Mouse (Mus musculus) midbrain, embryonic 14.5 days (tissue): ENCODE measurements around the gene Srgap1. TPM values are rescaled to one million over a fixed set of nuclear protein-coding genes. Genes with fewer than 3 reads are reported as not detected.
A peak's percentile ranks its signal among the peaks of the same experiment; 100 is the strongest.

ENCODE experiments used
- ATAC-seq: fragments of 200-750 bp; cut with Nextera tagmentation; 2 replicates; pipeline ENCODE4 v1.8.0; 2017; ENCODE audit warnings: moderate number of reproducible peaks, moderate library complexity; ENCODE audit not compliant: low FRiP score, low TSS enrichment
- DNase-seq: peaks from one replicate; pipeline ENCODE4 v3.0.0-alpha.2; 2015
- H3K27ac ChIP-seq: fragments of 300-500 bp; sonication (generic); replicated peaks from 2 replicates; pipeline ENCODE4 v1.5.1; 2014; ENCODE audit warnings: mild to moderate bottlenecking, low read depth, low read length, moderate library complexity
- H3K27me3 ChIP-seq: fragments of 300-500 bp; sonication (generic); 2 replicates; pipeline ENCODE4 v1.6.1; 2014; ENCODE audit warnings: low read length, control low read depth, mixed read lengths; ENCODE audit not compliant: control insufficient read depth, insufficient read depth
- H3K36me3 ChIP-seq: fragments of 300-500 bp; sonication (generic); 2 replicates; pipeline ENCODE4 v1.6.1; 2014; ENCODE audit warnings: low read length, control low read depth; ENCODE audit not compliant: control insufficient read depth, insufficient read depth
- H3K4me1 ChIP-seq: fragments of 300-500 bp; sonication (generic); 2 replicates; pipeline ENCODE4 v1.6.1; 2014; ENCODE audit warnings: mild to moderate bottlenecking, antibody characterized with exemption, low read length, control low read depth; ENCODE audit not compliant: control insufficient read depth, insufficient read depth
- H3K4me2 ChIP-seq: fragments of 300-500 bp; sonication (generic); 2 replicates; pipeline ENCODE4 v1.6.1; 2014; ENCODE audit warnings: mild to moderate bottlenecking, low read length, moderate library complexity
- H3K4me3 ChIP-seq: fragments of 300-500 bp; sonication (generic); replicated peaks from 2 replicates; pipeline ENCODE4 v1.5.1; 2014; ENCODE audit warnings: low read depth, low read length
- H3K9ac ChIP-seq: fragments of 300-500 bp; sonication (generic); replicated peaks from 2 replicates; pipeline ENCODE4 v1.6.1; 2014; ENCODE audit warnings: mild to moderate bottlenecking, low read length, moderate library complexity
- H3K9me3 ChIP-seq: fragments of 300-500 bp; sonication (generic); 2 replicates; pipeline ENCODE4 v1.6.1; 2016; ENCODE audit warnings: low read length, control low read depth, mixed read lengths; ENCODE audit not compliant: control insufficient read depth
- WGBS: fragments of 180-500 bp; shearing (Covaris S2); extraction: QIAGEN DNeasy Blood & Tissue Kit; methylation state at CpG from one replicate; pipeline ENCODE4 v1.1.7; 2014; 5-methylcytosine and 5-hydroxymethylcytosine counted together
- polyA plus RNA-seq: library from polyadenylated mRNA; unstranded; fragments of >200 nt; fragmentation: Nextera tagmentation; extraction: Ambion mirVana; gene quantifications from 2 replicates; pipeline ENCODE4 v1.2.1, GENCODE M21; 2014

Srgap1 gene
- polyA plus RNA-seq, 1 experiment from 2014 or later: 40.8 TPM

- WGBS: 45% methylated on average over 29 of the region's 29 CpGs
- H3K27me3 ChIP-seq: no peaks in the 10 kb centered on the region
- H3K9me3 ChIP-seq: no peaks in the 10 kb centered on the region
- ATAC-seq (peak; percentile 64), DNase-seq (peak; percentile 68)
- peak overlapping the region; percentile 43 for H3K27ac ChIP-seq
- H3K36me3 ChIP-seq: peaks cover 16% of the 10 kb centered on the region
- H3K9ac ChIP-seq: no peak overlapping the region
- peaks cover 23% of the 10 kb centered on the region; the same call in 1 of the 2 replicates for H3K4me1 ChIP-seq
- H3K4me2 ChIP-seq: peak overlapping the region; percentile 30
- no peak overlapping the region for H3K4me3 ChIP-seq
These were observed 216.5 kb downstream of the Srgap1 start for GRCm38 (mm10) chr10:121830335-121831307.

GRCm38 (mm10) chr10:121829800-121830303 is 217.3 kb downstream of the Srgap1 start:
- Histone ChIP-seq H3K4me2 (no peak overlapping the region), H3K27ac (peak overlapping the region; percentile 43), H3K4me1 (peaks cover 23% of the 10 kb centered on the region; the same call in 1 of the 2 replicates), H3K9me3 (no peaks in the 10 kb centered on the region), H3K4me3 (no peak overlapping the region), H3K36me3 (peaks cover 20% of the 10 kb centered on the region), H3K9ac (no peak overlapping the region), H3K27me3 (no peaks in the 10 kb centered on the region)
- DNase-seq (peak; percentile 31), ATAC-seq (no peak)
- WGBS: 46% methylated on average over 5 of the region's 5 CpGs

- WGBS: 35% methylated on average over 6 of the region's 6 CpGs
- Histone ChIP-seq H3K36me3 (peaks cover 20% of the 10 kb centered on the region), H3K4me3 (no peak overlapping the region), H3K4me1 (peaks cover 23% of the 10 kb centered on the region; the same call in 1 of the 2 replicates), H3K9ac (no peak overlapping the region), H3K27ac (peak overlapping the region; percentile 43; the same call in 1 of the 2 replicates), H3K4me2 (no peak overlapping the region), H3K9me3 (no peaks in the 10 kb centered on the region), H3K27me3 (no peaks in the 10 kb centered on the region)
- peak; percentile 48 for DNase-seq
- ATAC-seq: peak; percentile 49; the same call in 1 of the 2 replicates
These were observed 218.1 kb downstream of the Srgap1 start for GRCm38 (mm10) chr10:121829034-121829433.

GRCm38 (mm10) chr10:121822674-121823073 is 224.4 kb downstream of the Srgap1 start:
- no peak overlapping the region for H3K27ac ChIP-seq
- no peak overlapping the region for H3K4me3 ChIP-seq
- no peaks in the 10 kb centered on the region for H3K9me3 ChIP-seq
- DNase-seq (no peak), ATAC-seq (no peak)
- 88% methylated on average over 5 of the region's 5 CpGs for WGBS
- H3K27me3 ChIP-seq: no peaks in the 10 kb centered on the region
- no peak overlapping the region for H3K9ac ChIP-seq
- H3K4me2 ChIP-seq: no peak overlapping the region
- H3K36me3 ChIP-seq: peaks cover 50% of the 10 kb centered on the region
- H3K4me1 ChIP-seq: no peaks in the 10 kb centered on the region

GRCm38 (mm10) chr10:121820846-121821245 is 226.3 kb downstream of the Srgap1 start:
- DNase-seq: no peak
- peaks cover 58% of the 10 kb centered on the region for H3K36me3 ChIP-seq
- no peaks in the 10 kb centered on the region for H3K4me1 ChIP-seq
- no peak overlapping the region for H3K4me3 ChIP-seq
- H3K9ac ChIP-seq: no peak overlapping the region
- no peaks in the 10 kb centered on the region for H3K9me3 ChIP-seq
- 88% methylated on average over 7 of the region's 7 CpGs for WGBS
- no peak overlapping the region for H3K4me2 ChIP-seq
- H3K27ac ChIP-seq: no peak overlapping the region
- ATAC-seq: no peak
- no peaks in the 10 kb centered on the region for H3K27me3 ChIP-seq

GRCm38 (mm10) chr10:121817983-121818382 is 229.1 kb downstream of the Srgap1 start:
- ATAC-seq: no peak; the same call in 1 of the 2 replicates
- 52% methylated on average over 7 of the region's 7 CpGs for WGBS
- no peak overlapping the region for H3K9ac ChIP-seq
- peaks cover 49% of the 10 kb centered on the region for H3K36me3 ChIP-seq
- H3K4me3 ChIP-seq: no peak overlapping the region
- no peak for DNase-seq
- no peaks in the 10 kb centered on the region for H3K27me3 ChIP-seq
- no peaks in the 10 kb centered on the region for H3K9me3 ChIP-seq
- no peak overlapping the region for H3K27ac ChIP-seq
- H3K4me1 ChIP-seq: no peaks in the 10 kb centered on the region
- H3K4me2 ChIP-seq: no peak overlapping the region

GRCm38 (mm10) chr10:121807771-121808170 is 239.3 kb downstream of the Srgap1 start:
- DNase-seq: no peak
- WGBS: 93% methylated on average over 11 of the region's 11 CpGs

GRCm38 (mm10) chr10:121806806-121807205 is 240.3 kb downstream of the Srgap1 start:
- DNase-seq (no peak), ATAC-seq (no peak)
- H3K4me2 ChIP-seq: no peak overlapping the region
- no peaks in the 10 kb centered on the region for H3K27me3 ChIP-seq
- no peak overlapping the region for H3K27ac ChIP-seq
- 25% methylated on average over 11 of the region's 11 CpGs for WGBS
- H3K4me1 ChIP-seq: 0 out of 2 replicates have a peak, but pooled peaks cover 4% of the 10 kb centered on the region
- H3K9ac ChIP-seq: no peak overlapping the region
- peaks cover 28% of the 10 kb centered on the region for H3K36me3 ChIP-seq
- H3K4me3 ChIP-seq: no peak overlapping the region
- no peaks in the 10 kb centered on the region for H3K9me3 ChIP-seq

More at GRCm38 (mm10) chr10:121807771-121808170, 239.3 kb downstream of the Srgap1 start:
- no peaks in the 10 kb centered on the region for H3K27me3 ChIP-seq
- H3K9ac ChIP-seq: no peak overlapping the region
- H3K4me2 ChIP-seq: no peak overlapping the region
- 0 out of 2 replicates have a peak, but pooled peaks cover 4% of the 10 kb centered on the region for H3K4me1 ChIP-seq
- H3K27ac ChIP-seq: no peak overlapping the region
- H3K4me3 ChIP-seq: no peak overlapping the region
- no peak for ATAC-seq
- no peaks in the 10 kb centered on the region for H3K9me3 ChIP-seq
- peaks cover 19% of the 10 kb centered on the region for H3K36me3 ChIP-seq
